Mouse (Mus musculus) kidney, adult 2 months (tissue): ENCODE measurements at regions not wholly inside any gene's neighbourhood (a gene's known extent, or its start where the extent isn't known, plus 50 kb on each side); places are given as distances from the start of the nearest gene placed in this dataset.

Experiments
- CTCF ChIP-seq: fragments of 200-500 bp; conservative IDR thresholded peaks from 2 replicates; pipeline ENCODE4 v1.5.1; 2011; ENCODE audit warnings: low read depth, mild to moderate bottlenecking, control low read depth, low read length, moderate library complexity, mixed read lengths; ENCODE audit not compliant: insufficient read depth, insufficient read length
- POLR2A ChIP-seq: fragments of 200-500 bp; IDR thresholded peaks from one replicate; pipeline ENCODE4 v1.6.1; 2011; ENCODE audit warnings: low read depth, low read length, control low read depth

DNA sequence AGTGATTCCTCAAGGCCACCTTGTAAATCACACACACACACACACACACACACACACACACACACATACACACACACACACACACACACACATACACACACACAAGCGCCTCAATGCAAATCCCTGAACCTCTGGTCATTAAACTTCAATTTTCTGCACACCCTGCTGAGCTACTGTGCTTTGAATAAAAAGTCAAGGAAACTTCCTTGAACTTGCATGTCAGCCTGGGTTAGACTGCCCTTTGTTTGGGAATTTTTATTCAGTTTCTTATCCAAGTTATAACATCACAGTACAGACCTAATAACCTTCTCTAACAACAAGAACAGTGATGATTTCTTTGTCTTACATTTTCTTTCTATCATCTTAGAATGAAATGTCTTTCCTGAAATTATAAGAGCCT lies 528.1 kb upstream of the Cdh11 start:
- TF ChIP-seq CTCF (no peak), POLR2A (no peak)
